Mouse (Mus musculus) stomach, postnatal 0 days (tissue): ENCODE data around the gene Khdrbs1. TPM values are rescaled to one million over a fixed set of nuclear protein-coding genes. Genes with fewer than 3 reads are reported as not detected.

Source experiments
- ATAC-seq: fragments of 200-750 bp; cut with Nextera tagmentation; 2 replicates; pipeline ENCODE4 v1.8.0; 2017; ENCODE audit not compliant: low FRiP score, low TSS enrichment
- DNase-seq: peaks from one replicate; pipeline ENCODE4 v3.0.0-alpha.2; 2016; ENCODE audit warnings: low spot score
- H3K27ac ChIP-seq: fragments of 300-500 bp; sonication (generic); replicated peaks from 2 replicates; pipeline ENCODE4 v1.5.1; 2014; ENCODE audit warnings: mild to moderate bottlenecking, control low read depth
- H3K27me3 ChIP-seq: fragments of 300-500 bp; sonication (generic); 2 replicates; pipeline ENCODE4 v1.6.1; 2014; ENCODE audit warnings: low read length; ENCODE audit not compliant: control insufficient read depth, insufficient read depth
- H3K36me3 ChIP-seq: fragments of 300-500 bp; sonication (generic); 2 replicates; pipeline ENCODE4 v1.6.1; 2014; ENCODE audit warnings: low read length, mixed read lengths; ENCODE audit not compliant: control insufficient read depth, insufficient read depth
- H3K4me1 ChIP-seq: fragments of 300-500 bp; sonication (generic); replicated peaks from 2 replicates; pipeline ENCODE4 v1.6.1; 2014; ENCODE audit warnings: antibody characterized with exemption; ENCODE audit not compliant: control insufficient read depth, insufficient read depth
- H3K4me2 ChIP-seq: fragments of 300-500 bp; sonication (generic); replicated peaks from 2 replicates; pipeline ENCODE4 v1.6.1; 2014; ENCODE audit warnings: low read depth, mild to moderate bottlenecking, control low read depth, moderate library complexity
- H3K4me3 ChIP-seq: fragments of 300-500 bp; sonication (generic); 2 replicates; pipeline ENCODE4 v1.5.1; 2014; ENCODE audit warnings: low read depth, low read length, control low read depth
- H3K9ac ChIP-seq: fragments of 300-500 bp; sonication (generic); 2 replicates; pipeline ENCODE4 v1.6.1; 2014; ENCODE audit warnings: mild to moderate bottlenecking, low read length, control low read depth, mixed read lengths
- H3K9me3 ChIP-seq: fragments of 300-500 bp; sonication (generic); 2 replicates; pipeline ENCODE4 v1.6.1; 2016; ENCODE audit warnings: low read length; ENCODE audit not compliant: control insufficient read depth
- CTCF ChIP-seq: IDR thresholded peaks from 2 replicates; pipeline ENCODE4 v1.5.1; 2016; ENCODE audit warnings: antibody characterized with exemption, low read depth, mild to moderate bottlenecking, moderate library complexity
- EP300 ChIP-seq: optimal IDR thresholded peaks from 2 replicates; pipeline ENCODE3; 2016; ENCODE audit warnings: antibody characterized with exemption
- WGBS: fragments of 180-500 bp; shearing (Covaris S2); extraction: QIAGEN DNeasy Blood & Tissue Kit; methylation state at CpG from one replicate; pipeline ENCODE4 v1.1.7; 2014; 5-methylcytosine and 5-hydroxymethylcytosine counted together
- polyA plus RNA-seq: library from polyadenylated mRNA; unstranded; fragments of >200 nt; fragmentation: Nextera tagmentation; extraction: Ambion mirVana; gene quantifications from 2 replicates; pipeline ENCODE4 v1.2.1, GENCODE M21; 2015

The Khdrbs1 gene
- polyA plus RNA-seq, 1 experiment from 2014 or later = 38.6 TPM

- no peaks in the 10 kb centered on the region for H3K27me3 ChIP-seq
- DNase-seq (no peak), ATAC-seq (peak; percentile 40; the same call in 1 of the 2 replicates)
- no peaks in the 10 kb centered on the region for H3K36me3 ChIP-seq
- WGBS = 28% methylated on average over 5 of the region's 5 CpGs
- H3K4me1 ChIP-seq = no peaks in the 10 kb centered on the region
- no peak for TF ChIP-seq CTCF
- TF ChIP-seq EP300 = no peak
- no peak overlapping the region for H3K9ac ChIP-seq
- H3K27ac ChIP-seq = no peak overlapping the region
- H3K4me3 ChIP-seq = no peak overlapping the region
- no peaks in the 10 kb centered on the region for H3K9me3 ChIP-seq
- no peak overlapping the region for H3K4me2 ChIP-seq
Measured at GRCm38 (mm10) chr4:129750430-129750829, 8.3 kb upstream of the Khdrbs1 start.

GRCm38 (mm10) chr4:129746591-129746990 lies 4.5 kb upstream of the Khdrbs1 start:
- TF ChIP-seq CTCF (no peak), EP300 (no peak)
- no peaks in the 10 kb centered on the region for H3K36me3 ChIP-seq
- no peaks in the 10 kb centered on the region for H3K9me3 ChIP-seq
- no peak overlapping the region for H3K4me3 ChIP-seq
- H3K4me2 ChIP-seq = no peak overlapping the region
- ATAC-seq (no peak), DNase-seq (no peak)
- H3K9ac ChIP-seq = no peak overlapping the region
- no peaks in the 10 kb centered on the region for H3K27me3 ChIP-seq
- 79% methylated on average over 3 of the region's 3 CpGs for WGBS
- H3K27ac ChIP-seq = no peak overlapping the region
- H3K4me1 ChIP-seq = no peaks in the 10 kb centered on the region

GRCm38 (mm10) chr4:129746106-129746505 lies 4.0 kb upstream of the Khdrbs1 start:
- no peak overlapping the region for H3K4me2 ChIP-seq
- ATAC-seq (no peak), DNase-seq (no peak)
- H3K9ac ChIP-seq = no peak overlapping the region
- no peaks in the 10 kb centered on the region for H3K36me3 ChIP-seq
- TF ChIP-seq EP300 (no peak), CTCF (no peak)
- no peaks in the 10 kb centered on the region for H3K27me3 ChIP-seq
- no peaks in the 10 kb centered on the region for H3K9me3 ChIP-seq
- no peak overlapping the region for H3K27ac ChIP-seq
- H3K4me3 ChIP-seq = no peak overlapping the region
- H3K4me1 ChIP-seq = no peaks in the 10 kb centered on the region
- WGBS = 77% methylated on average over 1 of the region's 1 CpGs

- no peak for TF ChIP-seq EP300
- TF ChIP-seq CTCF = no peak
- no peaks in the 10 kb centered on the region for H3K36me3 ChIP-seq
- peak overlapping the region; percentile 97 for H3K27ac ChIP-seq
- no peak overlapping the region for H3K4me3 ChIP-seq
- peak overlapping the region; percentile 81; the same call in 1 of the 2 replicates for H3K9ac ChIP-seq
- no peak for DNase-seq
- no peaks in the 10 kb centered on the region for H3K27me3 ChIP-seq
- 28% methylated on average over 2 of the region's 2 CpGs for WGBS
- H3K4me2 ChIP-seq = peak overlapping the region; percentile 59; the same call in 1 of the 2 replicates
- no peaks in the 10 kb centered on the region for H3K9me3 ChIP-seq
- H3K4me1 ChIP-seq = no peaks in the 10 kb centered on the region
- no peak for ATAC-seq
Measured at GRCm38 (mm10) chr4:129743494-129743893, 1.4 kb upstream of the Khdrbs1 start.

- peak overlapping the region; percentile 59 for H3K4me2 ChIP-seq
- H3K9ac ChIP-seq = peak overlapping the region; percentile 81
- no peaks in the 10 kb centered on the region for H3K36me3 ChIP-seq
- no peaks in the 10 kb centered on the region for H3K9me3 ChIP-seq
- no peaks in the 10 kb centered on the region for H3K27me3 ChIP-seq
- H3K27ac ChIP-seq = peak overlapping the region; percentile 97
- ATAC-seq (no peak), DNase-seq (no peak)
- peak overlapping the region; percentile 99 for H3K4me3 ChIP-seq
- 5% methylated on average over 7 of the region's 7 CpGs for WGBS
- no peaks in the 10 kb centered on the region for H3K4me1 ChIP-seq
- no peak for TF ChIP-seq EP300
- no peak for TF ChIP-seq CTCF
Measured at GRCm38 (mm10) chr4:129743010-129743390, 897 bp upstream of the Khdrbs1 start.

- 0% methylated on average over 22 of the region's 34 CpGs for WGBS
- Histone ChIP-seq H3K27me3 (no peaks in the 10 kb centered on the region), H3K4me2 (peak overlapping the region; percentile 66), H3K4me1 (no peaks in the 10 kb centered on the region), H3K36me3 (no peaks in the 10 kb centered on the region), H3K9me3 (no peaks in the 10 kb centered on the region), H3K4me3 (peak overlapping the region; percentile 99), H3K9ac (peak overlapping the region; percentile 99), H3K27ac (peak overlapping the region; percentile 96)
- ATAC-seq = peak; percentile 53
- TF ChIP-seq EP300 (no peak), CTCF (no peak)
- DNase-seq = no peak
Measured at GRCm38 (mm10) chr4:129741974-129742231, 200 bp downstream of the Khdrbs1 start.
